Mouse (Mus musculus): ENCODE data around the gene Trim9.

The Trim9 gene

DNA sequence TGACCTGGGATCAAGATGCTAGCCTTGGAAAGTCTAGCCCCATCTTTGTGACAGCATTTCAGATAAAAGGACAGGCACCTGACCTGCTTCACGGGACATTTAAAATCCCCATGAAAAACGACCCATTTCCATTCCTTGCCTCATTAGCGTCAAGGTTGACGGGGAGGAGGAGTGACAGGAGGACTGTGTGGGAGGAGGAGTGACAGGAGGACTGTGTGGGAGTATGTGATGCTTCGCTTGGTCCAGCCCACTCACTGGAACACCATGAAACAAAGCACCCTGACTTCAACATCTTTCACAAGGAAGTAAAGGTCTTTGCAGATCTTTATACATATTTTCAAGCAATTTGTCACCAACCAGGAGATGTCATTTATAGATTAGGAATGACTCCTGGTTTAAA lies 139.2 kb downstream of the Trim9 start:
- DNase-seq: no peak

DNA sequence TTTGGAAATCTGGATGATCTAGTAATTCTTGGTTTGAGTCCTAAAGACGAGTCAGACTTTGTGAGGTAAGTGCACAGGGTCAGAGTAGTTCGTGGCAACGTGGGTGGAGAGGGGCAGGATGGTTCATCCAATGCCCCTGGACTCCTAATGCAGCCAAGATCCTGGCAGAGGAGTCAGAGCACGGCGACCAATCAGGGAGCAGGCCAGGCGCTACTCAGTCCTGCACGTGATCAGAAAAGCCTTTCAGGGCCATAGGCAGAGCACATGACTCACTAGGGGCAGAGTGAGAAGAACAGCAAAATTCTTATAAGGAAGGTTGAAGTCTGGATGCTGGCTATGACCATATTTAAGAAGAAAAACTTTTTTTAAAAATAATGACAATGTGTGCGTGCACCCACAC lies 143.0 kb downstream of the Trim9 start:
- no peak for DNase-seq

GRCm38 (mm10) chr12:70201926-70202529 lies 145.4 kb downstream of the Trim9 start:
- DNase-seq: no peak

DNA sequence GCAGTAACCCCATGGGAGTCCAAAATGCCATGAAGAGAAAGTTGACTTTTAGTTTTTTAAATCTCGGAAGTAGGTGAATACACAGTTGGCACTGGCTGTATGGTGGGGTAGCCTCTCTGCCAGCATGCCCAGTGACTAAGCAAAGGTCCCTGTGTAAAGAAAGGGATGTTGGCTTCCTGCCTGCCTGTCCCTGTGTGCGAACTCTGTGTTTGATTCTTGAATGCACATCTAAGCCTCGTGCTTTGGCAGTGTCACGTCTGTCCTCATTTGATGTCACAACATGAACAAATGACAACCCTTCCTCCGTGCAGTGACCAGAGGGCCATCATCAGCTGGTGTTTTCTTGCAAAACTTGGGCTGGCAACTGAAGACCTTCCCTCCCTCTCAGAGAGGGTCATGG lies 151.1 kb downstream of the Trim9 start:
- no peak for DNase-seq

- DNase-seq: no peak
Observed at GRCm38 (mm10) chr12:70195426-70195825, 152.0 kb downstream of the Trim9 start.
